Mouse (Mus musculus): ENCODE results near the gene Serinc3. TPM values are rescaled to one million over a fixed set of nuclear protein-coding genes. Genes with fewer than 3 reads are reported as not detected.

The Serinc3 gene
- polyA plus RNA-seq, 1 experiment from 2014 or later: 33.6 TPM

GRCm38 (mm10) chr2:163685287-163685686 lies 40.4 kb upstream of the Serinc3 start:
- Histone ChIP-seq H3K4me1 (peaks cover 22% of the 10 kb centered on the region), H3K36me3 (no peaks in the 10 kb centered on the region), H3K9ac (replicated peaks) (no peak overlapping the region), H3K27ac (replicated peaks) (peak overlapping the region; percentile 48; the same call in 1 of the 2 replicates), H3K4me3 (replicated peaks) (no peak overlapping the region), H3K27me3 (replicated peaks) (no peaks in the 10 kb centered on the region), H3K9me3 (replicated peaks) (no peaks in the 10 kb centered on the region), H3K4me2 (no peak overlapping the region)
- ATAC-seq (ENCODE audit: low FRiP score): no peak
- WGBS: 66% methylated on average over 4 of the region's 4 CpGs

DNA sequence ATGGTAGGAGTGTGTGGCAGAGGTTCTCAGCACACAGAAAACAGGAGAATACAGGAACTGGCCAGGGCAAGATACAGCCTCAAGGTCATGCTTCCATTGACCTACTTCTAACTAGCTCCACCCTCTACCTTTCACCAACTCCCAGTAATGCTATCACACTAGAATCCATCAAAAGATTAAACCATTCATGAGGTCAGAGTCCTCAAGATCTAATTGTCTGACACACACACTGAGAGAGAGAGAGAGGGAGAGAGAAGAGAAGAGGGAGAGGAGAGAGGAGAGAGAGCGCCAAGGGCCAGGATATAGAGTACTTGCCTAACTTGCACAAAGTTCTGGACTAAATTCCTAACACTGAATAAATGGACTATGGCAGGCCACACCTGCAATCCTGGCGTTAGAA lies 37.4 kb upstream of the Serinc3 start:
- no peak overlapping the region for H3K4me2 ChIP-seq
- 93% methylated on average over 2 of the region's 2 CpGs for WGBS
- no peaks in the 10 kb centered on the region for H3K27me3 ChIP-seq (replicated peaks)
- no peaks in the 10 kb centered on the region for H3K9me3 ChIP-seq (replicated peaks)
- ATAC-seq (ENCODE audit: low FRiP score): no peak
- H3K4me1 ChIP-seq: peaks cover 12% of the 10 kb centered on the region
- no peak overlapping the region for H3K9ac ChIP-seq (replicated peaks)
- no peak overlapping the region for H3K4me3 ChIP-seq (replicated peaks)
- no peak overlapping the region for H3K27ac ChIP-seq (replicated peaks)
- H3K36me3 ChIP-seq: no peaks in the 10 kb centered on the region

DNA sequence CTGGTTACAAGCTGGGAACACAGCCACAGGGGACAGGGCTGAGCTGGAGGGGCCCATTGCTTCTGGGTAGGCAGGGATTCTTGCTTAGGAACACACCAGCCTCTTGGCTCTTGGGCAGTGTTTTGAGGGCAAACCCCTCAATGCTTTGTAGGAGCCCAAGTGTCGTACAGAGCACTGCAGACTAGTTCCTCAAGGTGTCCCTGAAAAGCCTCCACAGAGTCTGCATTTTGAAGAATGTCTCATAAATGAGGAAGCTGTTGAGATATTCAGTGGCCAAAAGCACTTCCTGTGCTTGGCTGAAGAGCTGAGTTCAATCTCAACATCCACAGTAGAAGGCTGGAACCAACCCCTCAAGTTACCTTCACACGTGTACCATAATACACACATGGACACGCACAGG lies 31.8 kb upstream of the Serinc3 start:
- Histone ChIP-seq H3K9ac (replicated peaks) (no peak overlapping the region), H3K36me3 (no peaks in the 10 kb centered on the region), H3K4me3 (replicated peaks) (no peak overlapping the region), H3K27ac (replicated peaks) (no peak overlapping the region), H3K4me2 (no peak overlapping the region), H3K27me3 (replicated peaks) (no peaks in the 10 kb centered on the region), H3K9me3 (replicated peaks) (no peaks in the 10 kb centered on the region), H3K4me1 (peaks cover 20% of the 10 kb centered on the region)
- ATAC-seq (ENCODE audit: low FRiP score): no peak
- 96% methylated on average over 3 of the region's 3 CpGs for WGBS

GRCm38 (mm10) chr2:163676321-163676720 lies 31.4 kb upstream of the Serinc3 start:
- no peak for ATAC-seq (ENCODE audit: low FRiP score)
- Histone ChIP-seq H3K27me3 (replicated peaks) (no peaks in the 10 kb centered on the region), H3K4me3 (replicated peaks) (no peak overlapping the region), H3K9me3 (replicated peaks) (no peaks in the 10 kb centered on the region), H3K9ac (replicated peaks) (no peak overlapping the region), H3K27ac (replicated peaks) (no peak overlapping the region), H3K36me3 (no peaks in the 10 kb centered on the region), H3K4me1 (peaks cover 20% of the 10 kb centered on the region), H3K4me2 (no peak overlapping the region)
- WGBS: 94% methylated on average over 4 of the region's 4 CpGs

DNA sequence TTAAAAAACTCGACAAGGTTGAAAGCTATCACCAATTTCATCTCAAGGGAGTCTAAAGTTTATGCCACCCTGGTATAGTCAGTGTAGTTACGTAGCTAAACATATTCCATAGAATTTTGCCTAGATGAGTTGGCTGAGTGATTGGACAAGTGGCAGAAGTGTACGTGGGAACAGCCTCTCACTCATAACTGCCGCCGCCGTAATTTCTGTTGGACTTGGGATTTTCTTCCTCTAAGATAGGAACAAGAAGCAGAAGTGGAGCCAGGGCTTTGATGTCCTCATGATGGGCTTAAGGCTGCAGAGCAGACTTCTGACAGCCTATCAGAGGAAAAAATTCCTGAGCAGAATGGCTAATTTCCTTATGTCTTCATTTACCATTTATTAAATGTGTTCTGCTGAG lies 30.7 kb upstream of the Serinc3 start:
- H3K9ac ChIP-seq (replicated peaks): no peak overlapping the region
- H3K4me3 ChIP-seq (replicated peaks): no peak overlapping the region
- H3K27ac ChIP-seq (replicated peaks): no peak overlapping the region; the same call in 1 of the 2 replicates
- no peak overlapping the region for H3K4me2 ChIP-seq
- H3K36me3 ChIP-seq: no peaks in the 10 kb centered on the region
- no peaks in the 10 kb centered on the region for H3K9me3 ChIP-seq (replicated peaks)
- no peak for ATAC-seq (ENCODE audit: low FRiP score)
- no peaks in the 10 kb centered on the region for H3K27me3 ChIP-seq (replicated peaks)
- 82% methylated on average over 6 of the region's 6 CpGs for WGBS
- peaks cover 20% of the 10 kb centered on the region for H3K4me1 ChIP-seq

DNA sequence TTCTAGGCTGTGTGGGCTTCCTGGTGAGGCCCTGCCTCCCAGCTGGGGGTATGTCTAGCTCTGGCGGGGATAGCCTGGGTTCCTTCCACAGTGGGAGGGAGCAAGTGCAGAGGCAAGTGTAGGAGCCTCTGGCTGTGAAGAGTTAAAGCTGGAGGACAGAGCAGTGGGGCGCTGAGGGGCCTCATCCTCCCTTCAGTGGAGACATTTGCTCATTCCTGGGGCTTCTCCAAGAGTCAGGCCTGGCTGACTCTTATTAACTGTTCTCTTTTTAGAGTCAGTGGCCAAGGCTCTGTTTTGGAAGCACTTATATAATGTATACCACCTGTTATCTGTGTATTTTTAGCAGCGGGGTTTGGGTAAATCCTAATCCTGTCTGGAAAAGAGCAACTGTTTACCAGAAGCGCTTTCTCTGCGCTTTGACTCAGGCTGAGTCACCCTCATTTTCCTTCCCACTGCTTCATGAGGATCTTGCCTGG lies 30.3 kb upstream of the Serinc3 start:
- no peak overlapping the region for H3K4me2 ChIP-seq
- H3K9me3 ChIP-seq (replicated peaks): no peaks in the 10 kb centered on the region
- H3K27me3 ChIP-seq (replicated peaks): no peaks in the 10 kb centered on the region
- H3K36me3 ChIP-seq: no peaks in the 10 kb centered on the region
- ATAC-seq (ENCODE audit: low FRiP score): no peak
- peak overlapping the region; percentile 13 for H3K27ac ChIP-seq (replicated peaks)
- H3K9ac ChIP-seq (replicated peaks): no peak overlapping the region
- no peak overlapping the region for H3K4me3 ChIP-seq (replicated peaks)
- peaks cover 20% of the 10 kb centered on the region for H3K4me1 ChIP-seq
- WGBS: 60% methylated on average over 5 of the region's 5 CpGs

DNA sequence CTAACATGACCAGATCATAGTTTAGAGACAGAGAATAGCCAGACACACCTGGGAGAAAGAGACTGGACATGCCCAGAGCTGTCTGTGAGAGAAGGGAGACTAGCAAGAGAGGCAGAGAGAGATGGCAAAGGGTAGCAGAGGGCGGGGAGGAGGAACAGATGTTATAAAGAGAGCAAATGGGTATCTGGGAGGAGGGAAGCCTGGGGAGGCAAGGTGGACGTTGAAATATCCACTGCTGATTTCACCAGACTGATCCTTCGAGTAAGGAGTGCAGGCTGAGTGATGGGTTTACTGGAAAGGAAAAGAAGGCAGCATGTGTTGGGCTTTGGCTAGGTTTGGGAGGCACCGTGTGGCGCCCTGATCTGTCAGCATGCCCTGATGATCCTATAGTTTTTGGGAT lies 29.5 kb upstream of the Serinc3 start:
- WGBS: 74% methylated on average over 5 of the region's 5 CpGs
- ATAC-seq (ENCODE audit: low FRiP score): no peak
- Histone ChIP-seq H3K9ac (replicated peaks) (no peak overlapping the region), H3K27ac (replicated peaks) (no peak overlapping the region), H3K4me1 (peaks cover 20% of the 10 kb centered on the region), H3K4me3 (replicated peaks) (no peak overlapping the region), H3K27me3 (replicated peaks) (no peaks in the 10 kb centered on the region), H3K36me3 (no peaks in the 10 kb centered on the region), H3K4me2 (no peak overlapping the region), H3K9me3 (replicated peaks) (no peaks in the 10 kb centered on the region)

- Histone ChIP-seq H3K4me2 (no peak overlapping the region), H3K27ac (replicated peaks) (no peak overlapping the region), H3K36me3 (no peaks in the 10 kb centered on the region), H3K9me3 (replicated peaks) (no peaks in the 10 kb centered on the region), H3K4me1 (peaks cover 18% of the 10 kb centered on the region), H3K27me3 (replicated peaks) (no peaks in the 10 kb centered on the region), H3K4me3 (replicated peaks) (no peak overlapping the region), H3K9ac (replicated peaks) (no peak overlapping the region)
- no peak for ATAC-seq (ENCODE audit: low FRiP score)
- 89% methylated on average over 11 of the region's 11 CpGs for WGBS
Measured at GRCm38 (mm10) chr2:163670872-163671594, 26.1 kb upstream of the Serinc3 start.

GRCm38 (mm10) chr2:163667045-163667444 lies 22.1 kb upstream of the Serinc3 start:
- Histone ChIP-seq H3K27me3 (replicated peaks) (no peaks in the 10 kb centered on the region), H3K36me3 (no peaks in the 10 kb centered on the region), H3K4me2 (no peak overlapping the region), H3K9me3 (replicated peaks) (no peaks in the 10 kb centered on the region), H3K4me3 (replicated peaks) (no peak overlapping the region), H3K4me1 (peaks cover 3% of the 10 kb centered on the region), H3K27ac (replicated peaks) (no peak overlapping the region), H3K9ac (replicated peaks) (no peak overlapping the region)
- ATAC-seq (ENCODE audit: low FRiP score): no peak
- WGBS: 95% methylated on average over 1 of the region's 1 CpGs

DNA sequence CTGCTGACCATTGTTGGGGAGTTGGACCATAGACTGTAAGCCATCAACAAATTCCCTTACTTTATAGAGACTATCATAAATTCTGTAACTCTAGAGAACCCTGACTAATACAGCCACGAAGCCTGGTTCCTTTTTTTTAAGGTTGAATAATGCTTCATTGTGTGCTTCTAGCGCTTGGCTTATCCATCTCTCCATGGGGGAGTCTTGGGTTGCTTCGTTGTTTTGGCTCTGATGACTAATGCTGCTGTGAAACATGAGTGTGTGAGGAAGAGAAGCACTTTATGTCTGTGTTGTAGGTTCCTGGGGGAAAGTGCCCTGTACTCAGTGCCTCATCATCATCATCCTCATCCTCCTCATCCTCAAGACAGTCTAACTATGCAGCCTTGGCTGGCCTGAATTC lies 19.0 kb upstream of the Serinc3 start:
- no peak overlapping the region for H3K27ac ChIP-seq (replicated peaks)
- 44% methylated on average over 3 of the region's 3 CpGs for WGBS
- H3K27me3 ChIP-seq (replicated peaks): no peaks in the 10 kb centered on the region
- no peaks in the 10 kb centered on the region for H3K36me3 ChIP-seq
- H3K9me3 ChIP-seq (replicated peaks): no peaks in the 10 kb centered on the region
- H3K4me1 ChIP-seq: peaks cover 29% of the 10 kb centered on the region
- no peak for ATAC-seq (ENCODE audit: low FRiP score)
- no peak overlapping the region for H3K4me2 ChIP-seq
- H3K9ac ChIP-seq (replicated peaks): no peak overlapping the region
- no peak overlapping the region for H3K4me3 ChIP-seq (replicated peaks)

- 69% methylated on average over 2 of the region's 2 CpGs for WGBS
- no peak overlapping the region for H3K9ac ChIP-seq (replicated peaks)
- H3K4me2 ChIP-seq: no peak overlapping the region
- H3K4me1 ChIP-seq: peaks cover 33% of the 10 kb centered on the region
- ATAC-seq (ENCODE audit: low FRiP score): no peak
- no peaks in the 10 kb centered on the region for H3K27me3 ChIP-seq (replicated peaks)
- no peaks in the 10 kb centered on the region for H3K36me3 ChIP-seq
- H3K4me3 ChIP-seq (replicated peaks): no peak overlapping the region
- H3K9me3 ChIP-seq (replicated peaks): no peaks in the 10 kb centered on the region
- H3K27ac ChIP-seq (replicated peaks): no peak overlapping the region
Measured at GRCm38 (mm10) chr2:163662698-163663221, 17.8 kb upstream of the Serinc3 start.

DNA sequence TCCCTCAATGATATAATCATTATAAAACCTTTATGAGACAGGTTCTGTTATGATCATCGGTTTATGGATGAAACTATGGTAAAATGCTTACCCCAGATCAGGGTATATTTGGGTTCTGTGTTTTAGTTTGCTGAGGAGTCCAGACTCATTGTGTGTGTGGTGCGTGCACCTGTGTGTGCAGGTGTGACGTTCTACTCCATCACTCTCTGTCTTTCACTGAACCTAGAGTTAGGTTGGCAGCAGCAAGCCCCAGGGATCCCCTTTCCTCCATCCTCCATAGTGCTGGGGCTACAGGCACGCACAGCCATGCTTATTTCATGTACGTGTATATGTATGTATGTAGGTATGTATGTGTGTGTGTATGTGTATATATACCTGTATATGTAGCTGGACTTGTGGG lies 17.1 kb upstream of the Serinc3 start:
- no peak overlapping the region for H3K4me3 ChIP-seq (replicated peaks)
- H3K36me3 ChIP-seq: no peaks in the 10 kb centered on the region
- 97% methylated on average over 5 of the region's 5 CpGs for WGBS
- no peak overlapping the region for H3K27ac ChIP-seq (replicated peaks)
- H3K4me1 ChIP-seq: peaks cover 35% of the 10 kb centered on the region
- H3K9ac ChIP-seq (replicated peaks): no peak overlapping the region
- no peaks in the 10 kb centered on the region for H3K27me3 ChIP-seq (replicated peaks)
- no peak for ATAC-seq (ENCODE audit: low FRiP score)
- no peaks in the 10 kb centered on the region for H3K9me3 ChIP-seq (replicated peaks)
- H3K4me2 ChIP-seq: no peak overlapping the region
